Mouse (Mus musculus) small intestine, adult 2 months (tissue): ENCODE results near the gene Cyp4a10.

ENCODE experiments used
- CTCF ChIP-seq: fragments of 200-500 bp; IDR thresholded peaks from 2 replicates; pipeline ENCODE4 v1.5.1; 2012; ENCODE audit warnings: low read depth, mild to moderate bottlenecking, control low read depth, inconsistent platforms, low read length, moderate library complexity, mixed read lengths; ENCODE audit not compliant: insufficient replicate concordance, insufficient read length; ENCODE audit errors: extremely low read depth
- POLR2A ChIP-seq: fragments of 200-500 bp; IDR thresholded peaks from 2 replicates; pipeline ENCODE4 v1.6.1; 2012; ENCODE audit warnings: low read depth, mild to moderate bottlenecking, control low read depth, inconsistent platforms, low read length, moderate library complexity

GRCm38 (mm10) chr4:115552726-115553125 lies 34.7 kb downstream of the Cyp4a10 start:
- TF ChIP-seq CTCF (no peak), POLR2A (no peak)
